Mouse (Mus musculus) limb, embryonic 10.5 days (tissue): Measurements from ENCODE around the gene Ins2. TPM values are rescaled to one million over a fixed set of nuclear protein-coding genes. Genes with fewer than 3 reads are reported as not detected.

Experiments used
- DNase-seq: peaks from one replicate; pipeline ENCODE4 v3.0.0-alpha.2; 2017; ENCODE audit warnings: low spot score
- H3K27ac ChIP-seq: fragments of 300-500 bp; sonication (generic); 2 replicates; pipeline ENCODE4 v1.5.1; 2016; ENCODE audit warnings: mild to moderate bottlenecking
- H3K27me3 ChIP-seq: fragments of 300-500 bp; sonication (generic); 2 replicates; pipeline ENCODE4 v1.6.1; 2016; ENCODE audit warnings: low read depth, mild to moderate bottlenecking; ENCODE audit not compliant: poor library complexity, severe bottlenecking
- H3K36me3 ChIP-seq: fragments of 300-500 bp; sonication (generic); 2 replicates; pipeline ENCODE4 v1.6.1; 2016; ENCODE audit warnings: mild to moderate bottlenecking, moderate library complexity
- H3K4me1 ChIP-seq: fragments of 300-500 bp; sonication (generic); 2 replicates; pipeline ENCODE4 v1.6.1; 2016
- H3K4me3 ChIP-seq: fragments of 300-500 bp; sonication (generic); 2 replicates; pipeline ENCODE4 v1.5.1; 2016; ENCODE audit warnings: mild to moderate bottlenecking, moderate library complexity
- H3K9me3 ChIP-seq: fragments of 300-500 bp; sonication (generic); replicated peaks from 2 replicates; pipeline ENCODE4 v1.6.1; 2016; ENCODE audit warnings: mild to moderate bottlenecking
- WGBS: fragments of 180-500 bp; shearing (Covaris S2); methylation state at CpG from one replicate; pipeline ENCODE4 v1.1.7; 2016; 5-methylcytosine and 5-hydroxymethylcytosine counted together
- polyA plus RNA-seq: library from polyadenylated mRNA; unstranded; fragments of >200 nt; fragmentation: Nextera tagmentation; extraction: Ambion mirVana; gene quantifications from 2 replicates; pipeline ENCODE4 v1.2.1, GENCODE M21; 2016

Gene Ins2
- polyA plus RNA-seq, 1 experiment from 2014 or later: not detected

DNA sequence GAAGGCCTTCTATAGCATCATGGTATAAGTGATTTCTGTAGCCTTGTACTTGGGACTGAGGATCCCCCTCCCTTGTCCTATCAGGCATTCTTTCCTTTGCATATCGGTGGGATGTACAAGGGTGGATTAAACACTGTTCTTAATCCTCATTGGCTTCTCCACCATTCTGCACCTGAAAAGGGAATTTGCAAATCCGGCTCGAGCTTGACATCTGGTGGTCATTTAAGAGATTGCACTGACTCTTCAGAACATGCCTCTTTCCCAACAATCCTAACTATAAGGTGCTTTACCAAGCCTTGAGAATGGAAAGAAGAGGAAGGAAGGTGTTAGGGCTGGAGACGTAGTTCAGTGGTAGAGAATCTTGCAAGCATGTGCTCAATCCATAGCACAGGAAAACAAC lies 71.1 kb downstream of the Ins2 start:
- H3K27me3 ChIP-seq: peaks cover 5% of the 10 kb centered on the region; the same call in 1 of the 2 replicates
- peaks cover 5% of the 10 kb centered on the region; the same call in 1 of the 2 replicates for H3K4me1 ChIP-seq
- no peak overlapping the region for H3K4me3 ChIP-seq
- peak; percentile 59 for DNase-seq
- peaks cover 29% of the 10 kb centered on the region for H3K36me3 ChIP-seq
- no peak overlapping the region for H3K27ac ChIP-seq
- WGBS: 19% methylated on average over 4 of the region's 4 CpGs
- peaks cover 20% of the 10 kb centered on the region for H3K9me3 ChIP-seq

GRCm38 (mm10) chr7:142671067-142671466 lies 72.1 kb downstream of the Ins2 start:
- 94% methylated on average over 1 of the region's 1 CpGs for WGBS
- Histone ChIP-seq H3K4me3 (no peak overlapping the region), H3K36me3 (peaks cover 39% of the 10 kb centered on the region), H3K27me3 (peaks cover 14% of the 10 kb centered on the region), H3K9me3 (peaks cover 20% of the 10 kb centered on the region), H3K4me1 (peaks cover 12% of the 10 kb centered on the region; the same call in 1 of the 2 replicates), H3K27ac (no peak overlapping the region)
- DNase-seq: no peak

GRCm38 (mm10) chr7:142669751-142670625 lies 73.2 kb downstream of the Ins2 start, which contains the start of gene Gm49394:
Gene Gm49394 (minus strand): TSS chr7:142669942.
- 84% methylated on average over 23 of the region's 23 CpGs for WGBS

DNA sequence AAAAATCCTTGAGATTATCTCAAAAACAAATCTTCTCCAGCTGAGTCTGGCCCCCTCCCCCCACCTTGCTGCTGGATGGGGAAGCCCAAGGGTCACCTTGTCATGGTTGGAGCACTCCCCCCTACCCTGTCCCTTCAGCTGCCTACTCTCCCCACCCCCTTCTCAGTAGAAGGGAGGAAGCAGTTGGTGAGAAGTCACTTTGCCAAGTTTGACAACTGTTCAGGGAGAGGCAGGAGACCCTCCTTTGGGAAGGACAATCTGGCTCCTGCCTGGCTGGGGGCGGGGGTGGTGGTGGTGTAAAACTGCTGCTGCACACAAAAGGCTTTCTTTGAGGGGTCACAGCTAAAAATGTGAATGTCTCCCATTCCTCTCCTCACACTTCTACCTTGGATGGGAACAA lies 74.9 kb downstream of the Ins2 start:
- no peak for DNase-seq
- Histone ChIP-seq H3K36me3 (peaks cover 48% of the 10 kb centered on the region), H3K4me1 (peaks cover 36% of the 10 kb centered on the region), H3K27me3 (peaks cover 40% of the 10 kb centered on the region), H3K4me3 (no peak overlapping the region), H3K27ac (no peak overlapping the region), H3K9me3 (peaks cover 20% of the 10 kb centered on the region)
- 93% methylated on average over 1 of the region's 1 CpGs for WGBS

More at GRCm38 (mm10) chr7:142669751-142670625, 73.2 kb downstream of the Ins2 start, which contains the start of gene Gm49394:
- no peak within 1 kb of the TSS for H3K27ac ChIP-seq
- no peak within 1 kb of the TSS for H3K4me3 ChIP-seq
- H3K27me3 ChIP-seq: peaks cover 25% of the 10 kb centered on the region
- H3K9me3 ChIP-seq: peaks cover 20% of the 10 kb centered on the region
- DNase-seq: peak; percentile 54
- H3K4me1 ChIP-seq: peaks cover 23% of the 10 kb centered on the region
- H3K36me3 ChIP-seq: peaks cover 48% of the 10 kb centered on the region

- DNase-seq: no peak
- no peak overlapping the region for H3K4me3 ChIP-seq
- H3K27me3 ChIP-seq: peaks cover 48% of the 10 kb centered on the region
- 92% methylated on average over 18 of the region's 18 CpGs for WGBS
- peak overlapping the region; percentile 42; the same call in 1 of the 2 replicates for H3K27ac ChIP-seq
- H3K4me1 ChIP-seq: peaks cover 36% of the 10 kb centered on the region
- peaks cover 48% of the 10 kb centered on the region for H3K36me3 ChIP-seq
- H3K9me3 ChIP-seq: peaks cover 20% of the 10 kb centered on the region
Measured at GRCm38 (mm10) chr7:142667521-142667920, 75.7 kb downstream of the Ins2 start.

DNA sequence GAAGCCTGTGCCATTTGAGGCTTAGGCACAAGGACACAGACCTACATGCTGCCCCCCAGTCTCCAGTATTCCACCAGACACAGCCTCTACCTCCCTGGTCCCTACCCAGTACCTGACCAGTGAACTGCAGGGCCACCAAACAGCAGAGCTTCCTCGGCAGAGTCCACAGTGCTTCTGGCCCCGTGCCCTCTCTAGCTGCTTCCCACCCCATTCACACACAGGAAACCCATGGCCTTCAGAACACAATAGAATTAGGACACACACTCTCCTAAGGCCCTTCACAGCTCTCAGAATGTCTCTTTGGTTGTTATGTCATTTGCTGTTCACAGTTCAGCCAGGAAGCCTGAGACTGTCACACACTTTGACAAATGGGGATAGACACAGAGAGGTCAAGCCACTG lies 76.5 kb downstream of the Ins2 start, which contains the start of gene Igf2:
Gene Igf2, minus strand, starts transcription at position 158 of the 400 bp plus-strand sequence.
- Histone ChIP-seq H3K27me3 (peaks cover 56% of the 10 kb centered on the region), H3K9me3 (peaks cover 20% of the 10 kb centered on the region), H3K4me1 (peaks cover 36% of the 10 kb centered on the region), H3K27ac (peak within 1 kb of the TSS; percentile 99), H3K36me3 (peaks cover 48% of the 10 kb centered on the region), H3K4me3 (peak within 1 kb of the TSS; percentile 77; the same call in 1 of the 2 replicates)
- 59% methylated on average over 2 of the region's 2 CpGs for WGBS
- no peak for DNase-seq

- H3K27me3 ChIP-seq: peaks cover 62% of the 10 kb centered on the region
- peak overlapping the region; percentile 99 for H3K27ac ChIP-seq
- H3K36me3 ChIP-seq: peaks cover 48% of the 10 kb centered on the region
- H3K4me1 ChIP-seq: peaks cover 36% of the 10 kb centered on the region
- peak overlapping the region; percentile 77; the same call in 1 of the 2 replicates for H3K4me3 ChIP-seq
- 84% methylated on average over 4 of the region's 4 CpGs for WGBS
- peaks cover 16% of the 10 kb centered on the region for H3K9me3 ChIP-seq
- DNase-seq: no peak
Measured at GRCm38 (mm10) chr7:142666109-142666508, 77.1 kb downstream of the Ins2 start.

DNA sequence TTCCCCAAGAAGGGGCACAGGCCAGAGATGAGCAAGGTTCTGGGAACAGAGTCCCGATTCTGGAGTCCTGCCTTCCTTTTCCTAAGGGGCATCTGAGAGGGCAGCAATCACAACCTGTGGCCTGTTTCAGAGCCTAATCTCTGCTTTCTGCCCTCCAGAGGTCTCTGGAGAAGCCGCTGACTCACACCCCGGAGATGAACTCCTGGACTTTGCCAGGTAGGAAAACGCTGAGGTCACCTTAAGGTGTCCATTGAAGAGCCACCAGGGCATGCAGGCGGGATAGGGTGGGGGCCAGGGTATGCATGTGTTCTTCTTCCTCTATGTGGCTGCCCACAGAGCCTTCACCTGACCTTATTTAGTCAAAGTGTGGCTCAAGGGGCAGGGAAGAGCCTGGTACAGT lies 77.8 kb downstream of the Ins2 start:
- peaks cover 12% of the 10 kb centered on the region for H3K9me3 ChIP-seq
- H3K27me3 ChIP-seq: peaks cover 69% of the 10 kb centered on the region
- H3K4me1 ChIP-seq: peaks cover 43% of the 10 kb centered on the region
- 49% methylated on average over 5 of the region's 5 CpGs for WGBS
- peaks cover 48% of the 10 kb centered on the region for H3K36me3 ChIP-seq
- DNase-seq: no peak
- H3K4me3 ChIP-seq: peak overlapping the region; percentile 77; the same call in 1 of the 2 replicates
- peak overlapping the region; percentile 99 for H3K27ac ChIP-seq

GRCm38 (mm10) chr7:142664465-142665029 lies 78.6 kb downstream of the Ins2 start:
- Histone ChIP-seq H3K36me3 (peaks cover 43% of the 10 kb centered on the region), H3K9me3 (peaks cover 3% of the 10 kb centered on the region), H3K4me1 (peaks cover 49% of the 10 kb centered on the region), H3K27me3 (peaks cover 77% of the 10 kb centered on the region), H3K4me3 (peak overlapping the region; percentile 77), H3K27ac (peak overlapping the region; percentile 99)
- peak; percentile 57 for DNase-seq
- WGBS: 5% methylated on average over 9 of the region's 9 CpGs

GRCm38 (mm10) chr7:142663931-142664421 lies 79.2 kb downstream of the Ins2 start:
- H3K4me3 ChIP-seq: peak overlapping the region; percentile 77
- WGBS: under 1% methylated on average over 53 of the region's 53 CpGs
- peak overlapping the region; percentile 99 for H3K27ac ChIP-seq
- peak; percentile 59 for DNase-seq
- peaks cover 54% of the 10 kb centered on the region for H3K4me1 ChIP-seq
- no peaks in the 10 kb centered on the region for H3K9me3 ChIP-seq
- H3K36me3 ChIP-seq: peaks cover 37% of the 10 kb centered on the region
- peaks cover 83% of the 10 kb centered on the region for H3K27me3 ChIP-seq

GRCm38 (mm10) chr7:142663151-142663550 lies 80.0 kb downstream of the Ins2 start:
- Histone ChIP-seq H3K36me3 (peaks cover 30% of the 10 kb centered on the region), H3K27ac (peak overlapping the region; percentile 99), H3K4me3 (peak overlapping the region; percentile 77), H3K4me1 (peaks cover 63% of the 10 kb centered on the region), H3K9me3 (no peaks in the 10 kb centered on the region), H3K27me3 (peaks cover 91% of the 10 kb centered on the region)
- 3% methylated on average over 5 of the region's 5 CpGs for WGBS
- DNase-seq: no peak

GRCm38 (mm10) chr7:142661811-142662210 lies 81.4 kb downstream of the Ins2 start:
- Histone ChIP-seq H3K4me3 (peak overlapping the region; percentile 77), H3K27me3 (peaks cover 99% of the 10 kb centered on the region), H3K4me1 (peaks cover 62% of the 10 kb centered on the region), H3K27ac (peak overlapping the region; percentile 99), H3K9me3 (no peaks in the 10 kb centered on the region), H3K36me3 (peaks cover 21% of the 10 kb centered on the region)
- DNase-seq: no peak
